Mouse (Mus musculus) kidney, embryonic 14.5 days (tissue): ENCODE results near the gene Slc7a5. TPM values are rescaled to one million over a fixed set of nuclear protein-coding genes. Genes with fewer than 3 reads are reported as not detected.

ENCODE experiments used
- ATAC-seq: fragments of 200-750 bp; cut with Nextera tagmentation; 2 replicates; pipeline ENCODE4 v1.8.0; 2017; ENCODE audit warnings: moderate number of reproducible peaks, mild to moderate bottlenecking, moderate TSS enrichment, moderate library complexity; ENCODE audit not compliant: low FRiP score, low TSS enrichment
- H3K27ac ChIP-seq: fragments of 300-500 bp; sonication (generic); 2 replicates; pipeline ENCODE4 v1.5.1; 2014; ENCODE audit warnings: low read depth, mild to moderate bottlenecking, low read length, moderate library complexity, mixed read lengths
- H3K27me3 ChIP-seq: fragments of 300-500 bp; sonication (generic); 2 replicates; pipeline ENCODE4 v1.6.1; 2014; ENCODE audit warnings: mild to moderate bottlenecking, low read length; ENCODE audit not compliant: control insufficient read depth, insufficient read depth
- H3K36me3 ChIP-seq: fragments of 300-500 bp; sonication (generic); 2 replicates; pipeline ENCODE4 v1.6.1; 2014; ENCODE audit warnings: low read length, mixed read lengths; ENCODE audit not compliant: control insufficient read depth, insufficient read depth
- H3K4me1 ChIP-seq: fragments of 300-500 bp; sonication (generic); 2 replicates; pipeline ENCODE4 v1.6.1; 2014; ENCODE audit warnings: low read length, mixed read lengths; ENCODE audit not compliant: control insufficient read depth, insufficient read depth
- H3K4me2 ChIP-seq: fragments of 300-500 bp; sonication (generic); replicated peaks from 2 replicates; pipeline ENCODE4 v1.6.1; 2014; ENCODE audit warnings: low read depth, mild to moderate bottlenecking, low read length
- H3K4me3 ChIP-seq: fragments of 300-500 bp; sonication (generic); 2 replicates; pipeline ENCODE4 v1.5.1; 2014; ENCODE audit warnings: mild to moderate bottlenecking, low read length
- H3K9ac ChIP-seq: fragments of 300-500 bp; sonication (generic); 2 replicates; pipeline ENCODE4 v1.6.1; 2014; ENCODE audit warnings: low read depth, mild to moderate bottlenecking, low read length, moderate library complexity
- H3K9me3 ChIP-seq: fragments of 300-500 bp; sonication (generic); 2 replicates; pipeline ENCODE4 v1.6.1; 2016; ENCODE audit warnings: low read length; ENCODE audit not compliant: control insufficient read depth
- WGBS: fragments of 180-500 bp; shearing (Covaris S2); extraction: QIAGEN DNeasy Blood & Tissue Kit; methylation state at CpG from one replicate; pipeline ENCODE4 v1.1.7; 2014; 5-methylcytosine and 5-hydroxymethylcytosine counted together
- polyA plus RNA-seq: library from polyadenylated mRNA; unstranded; fragments of >200 nt; fragmentation: Nextera tagmentation; extraction: Ambion mirVana; gene quantifications from 2 replicates; pipeline ENCODE4 v1.2.1, GENCODE M21; 2014

Gene Slc7a5
- polyA plus RNA-seq, 1 experiment from 2014 or later, result 25.9 TPM

DNA sequence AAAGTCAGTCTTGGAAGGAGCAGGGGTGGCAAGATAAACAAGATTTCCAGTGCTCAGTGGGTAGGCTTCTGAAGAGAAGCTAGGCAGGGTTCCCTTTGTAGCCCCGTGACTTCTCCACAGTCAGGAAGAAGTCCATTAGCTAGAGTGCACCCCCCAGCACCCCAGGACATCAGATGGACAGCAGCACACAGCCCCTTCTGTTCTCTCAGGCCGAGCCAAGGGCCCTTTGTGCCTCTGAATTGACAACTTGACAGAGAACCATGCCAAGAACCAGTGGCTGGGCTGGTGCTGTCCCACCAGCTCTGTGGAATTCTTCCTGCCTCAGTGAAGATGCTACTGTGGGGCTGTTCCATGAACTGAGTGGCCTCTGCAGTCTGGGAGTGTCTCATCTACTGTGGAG, 49.7 kb downstream of the Slc7a5 start:
- no peak overlapping the region for H3K4me3 ChIP-seq
- no peaks in the 10 kb centered on the region for H3K27me3 ChIP-seq
- 57% methylated on average over 2 of the region's 2 CpGs for whole genome bisulfite sequencing
- H3K4me2 ChIP-seq, result no peak overlapping the region
- no peaks in the 10 kb centered on the region for H3K36me3 ChIP-seq
- no peak overlapping the region for H3K9ac ChIP-seq
- H3K4me1 ChIP-seq, result no peaks in the 10 kb centered on the region
- no peaks in the 10 kb centered on the region for H3K9me3 ChIP-seq
- H3K27ac ChIP-seq, result no peak overlapping the region
- ATAC-seq, result no peak

DNA sequence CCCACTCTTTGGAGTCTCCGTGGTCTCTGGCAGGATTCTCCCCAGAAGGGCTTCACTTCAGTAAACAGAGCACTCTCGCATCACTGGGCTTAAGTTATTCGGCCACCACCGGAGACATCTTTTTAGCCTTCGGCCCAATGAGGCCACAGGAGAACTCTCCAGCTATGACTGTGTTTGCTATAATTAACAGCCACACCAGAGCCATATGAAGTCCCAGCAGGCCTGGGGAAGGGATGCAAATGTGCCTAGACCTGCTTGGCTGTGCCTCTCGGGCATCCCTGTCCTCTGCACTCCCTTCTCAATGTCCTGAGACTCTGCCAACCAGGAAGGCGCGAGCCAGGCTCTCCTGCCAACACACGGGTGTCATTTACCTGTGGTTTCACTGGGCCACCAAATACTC, 50.2 kb downstream of the Slc7a5 start:
- Histone ChIP-seq H3K9me3 (no peaks in the 10 kb centered on the region), H3K4me1 (no peaks in the 10 kb centered on the region), H3K27me3 (no peaks in the 10 kb centered on the region), H3K9ac (no peak overlapping the region), H3K4me2 (no peak overlapping the region), H3K36me3 (no peaks in the 10 kb centered on the region), H3K27ac (no peak overlapping the region), H3K4me3 (no peak overlapping the region)
- WGBS, result 51% methylated on average over 9 of the region's 9 CpGs
- ATAC-seq, result peak; percentile 25; the same call in 1 of the 2 replicates

DNA sequence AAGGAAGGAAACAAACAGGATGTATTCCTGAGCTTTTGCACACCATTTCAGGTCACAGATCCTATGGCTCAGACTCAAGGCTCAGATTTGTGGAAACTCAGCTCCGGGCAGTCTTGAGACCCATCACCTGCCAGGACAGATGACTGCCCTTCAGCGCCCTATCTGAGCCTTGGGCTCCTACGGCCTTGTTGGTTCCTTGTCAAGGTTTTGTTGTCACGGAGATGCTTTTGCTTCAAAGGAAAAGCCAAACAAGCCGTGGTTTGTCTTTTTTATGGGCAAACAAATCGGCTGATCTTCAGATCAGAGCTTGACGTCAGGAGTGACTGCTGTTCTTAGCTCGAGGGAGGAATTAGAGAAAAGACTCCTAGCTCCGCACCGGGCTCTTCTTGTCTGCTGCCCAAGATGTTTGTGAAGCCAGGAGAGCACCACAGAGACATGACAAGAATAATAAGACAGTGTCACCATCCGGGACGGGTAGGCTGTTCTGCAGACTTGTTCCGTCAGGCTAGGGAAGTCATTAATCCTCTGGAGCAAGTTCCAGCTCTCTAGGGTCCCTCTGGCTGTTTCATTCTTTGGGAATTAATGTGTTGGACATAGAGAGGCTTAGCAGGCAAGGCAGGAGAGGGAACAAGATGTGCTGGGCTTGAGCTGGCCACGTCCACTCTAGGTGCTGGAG, 51.3 kb downstream of the Slc7a5 start:
- H3K36me3 ChIP-seq, result no peaks in the 10 kb centered on the region
- H3K27ac ChIP-seq, result no peak overlapping the region
- H3K4me1 ChIP-seq, result no peaks in the 10 kb centered on the region
- no peak overlapping the region for H3K9ac ChIP-seq
- H3K27me3 ChIP-seq, result no peaks in the 10 kb centered on the region
- H3K9me3 ChIP-seq, result no peaks in the 10 kb centered on the region
- no peak for ATAC-seq
- H3K4me2 ChIP-seq, result no peak overlapping the region
- 69% methylated on average over 14 of the region's 14 CpGs for WGBS
- no peak overlapping the region for H3K4me3 ChIP-seq

DNA sequence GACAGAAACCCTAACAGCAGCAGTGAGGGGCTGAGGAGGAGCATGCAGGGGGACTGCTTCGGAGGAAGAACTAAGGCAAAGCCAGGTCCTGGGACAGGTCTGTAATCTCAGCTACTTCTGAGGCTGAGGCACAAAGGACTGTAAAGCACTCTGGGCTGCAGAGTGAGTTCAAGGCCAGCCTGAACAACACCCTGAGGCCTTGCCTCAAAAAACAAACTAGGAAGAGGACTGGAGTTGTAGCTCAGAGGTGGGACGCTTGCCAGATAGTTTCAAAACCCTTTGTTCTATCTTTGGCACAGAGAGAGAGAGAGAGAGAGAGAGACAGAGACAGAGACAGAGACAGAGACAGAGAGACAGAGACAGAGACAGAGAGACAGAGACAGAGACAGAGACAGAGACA, 53.9 kb downstream of the Slc7a5 start:
- no peak overlapping the region for H3K4me2 ChIP-seq
- no peak overlapping the region for H3K27ac ChIP-seq
- H3K9ac ChIP-seq, result no peak overlapping the region
- no peaks in the 10 kb centered on the region for H3K27me3 ChIP-seq
- H3K9me3 ChIP-seq, result no peaks in the 10 kb centered on the region
- 84% methylated on average over 2 of the region's 2 CpGs for WGBS
- no peak for ATAC-seq
- peaks cover 5% of the 10 kb centered on the region for H3K4me1 ChIP-seq
- H3K36me3 ChIP-seq, result no peaks in the 10 kb centered on the region
- H3K4me3 ChIP-seq, result no peak overlapping the region

DNA sequence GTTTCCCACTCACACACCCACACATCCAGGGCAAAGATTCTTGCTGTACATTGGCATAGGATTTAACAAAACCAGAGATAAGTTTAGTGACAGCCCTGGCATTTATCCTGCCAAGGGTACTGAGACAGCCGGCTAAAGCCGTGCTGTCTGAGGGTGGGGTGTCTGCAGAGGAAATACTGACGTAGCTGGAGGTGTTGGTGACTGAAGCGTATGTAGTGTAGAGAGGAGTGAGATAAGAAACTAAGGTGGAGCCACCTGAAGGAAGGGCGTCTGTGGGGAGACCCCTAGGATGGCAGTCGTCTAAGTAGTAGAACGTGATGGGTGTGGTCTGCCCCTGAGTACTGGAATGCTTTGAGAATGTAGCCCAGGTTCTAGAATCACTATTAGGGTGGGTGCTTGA, 55.0 kb downstream of the Slc7a5 start:
- Histone ChIP-seq H3K36me3 (no peaks in the 10 kb centered on the region), H3K4me1 (peaks cover 5% of the 10 kb centered on the region), H3K4me3 (no peak overlapping the region), H3K9ac (no peak overlapping the region), H3K9me3 (no peaks in the 10 kb centered on the region), H3K4me2 (no peak overlapping the region), H3K27me3 (no peaks in the 10 kb centered on the region), H3K27ac (no peak overlapping the region)
- ATAC-seq, result no peak
- 59% methylated on average over 7 of the region's 7 CpGs for WGBS

DNA sequence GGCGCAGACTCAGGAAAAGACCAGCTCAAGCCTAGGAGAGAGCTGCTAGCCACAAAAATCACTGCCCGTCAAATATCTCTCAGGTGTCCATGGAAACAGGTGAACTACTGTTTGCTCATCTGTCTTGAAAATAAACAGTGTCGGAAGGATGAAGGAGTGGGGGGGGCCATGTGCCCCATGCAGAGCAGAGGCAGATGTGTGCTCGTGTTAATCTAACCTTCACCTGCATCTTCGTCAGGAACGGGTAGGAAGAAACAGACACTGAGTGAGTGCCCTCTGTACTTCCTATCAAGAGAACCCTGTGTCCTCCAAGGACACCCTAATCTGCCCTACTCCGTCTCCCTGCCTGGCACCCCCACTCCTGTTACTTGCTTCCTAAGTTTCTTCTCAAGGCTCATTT, 55.8 kb downstream of the Slc7a5 start:
- no peak for ATAC-seq
- Histone ChIP-seq H3K4me2 (no peak overlapping the region), H3K9me3 (no peaks in the 10 kb centered on the region), H3K4me1 (peaks cover 5% of the 10 kb centered on the region), H3K9ac (no peak overlapping the region), H3K4me3 (no peak overlapping the region), H3K36me3 (no peaks in the 10 kb centered on the region), H3K27me3 (no peaks in the 10 kb centered on the region), H3K27ac (no peak overlapping the region)
- WGBS, result 72% methylated on average over 7 of the region's 7 CpGs

DNA sequence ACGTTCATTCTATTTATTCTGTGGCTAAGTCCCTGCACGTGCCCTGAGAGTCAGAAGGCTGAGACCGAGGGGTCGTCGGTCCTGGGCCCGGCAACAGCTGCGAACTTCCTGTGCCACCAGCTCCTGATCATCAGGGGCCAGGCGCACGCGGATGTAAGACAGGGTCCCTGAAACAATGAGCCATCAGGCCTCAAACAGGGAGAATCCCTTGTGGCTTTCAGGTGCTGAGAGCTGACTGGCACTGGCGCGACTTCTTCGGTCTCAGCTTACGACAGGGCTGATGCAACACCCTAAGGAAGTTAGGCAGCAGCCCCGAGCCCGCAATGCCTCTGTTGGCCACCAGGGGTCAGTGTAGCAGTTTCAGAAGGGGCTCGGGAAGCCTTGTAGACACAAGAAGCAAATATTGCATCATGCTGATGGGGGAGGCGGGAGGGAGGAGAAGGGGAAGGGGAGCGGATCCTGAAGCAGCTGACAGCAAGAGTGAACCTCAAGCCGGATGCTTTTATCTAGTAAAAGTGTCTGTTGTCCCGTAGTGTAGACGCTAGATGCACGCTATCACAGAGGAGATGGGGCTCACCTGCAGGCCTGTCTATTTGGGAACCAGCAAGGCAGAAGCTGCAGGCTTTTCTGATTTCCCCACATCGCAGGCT, 56.5 kb downstream of the Slc7a5 start:
- Histone ChIP-seq H3K36me3 (no peaks in the 10 kb centered on the region), H3K9me3 (no peaks in the 10 kb centered on the region), H3K4me1 (peaks cover 5% of the 10 kb centered on the region), H3K27me3 (no peaks in the 10 kb centered on the region), H3K4me3 (peak overlapping the region; percentile 24), H3K4me2 (peak overlapping the region; percentile 49), H3K9ac (no peak overlapping the region; the same call in 1 of the 2 replicates), H3K27ac (no peak overlapping the region)
- 6% methylated on average over 24 of the region's 24 CpGs for WGBS
- peak; percentile 85 for ATAC-seq

DNA sequence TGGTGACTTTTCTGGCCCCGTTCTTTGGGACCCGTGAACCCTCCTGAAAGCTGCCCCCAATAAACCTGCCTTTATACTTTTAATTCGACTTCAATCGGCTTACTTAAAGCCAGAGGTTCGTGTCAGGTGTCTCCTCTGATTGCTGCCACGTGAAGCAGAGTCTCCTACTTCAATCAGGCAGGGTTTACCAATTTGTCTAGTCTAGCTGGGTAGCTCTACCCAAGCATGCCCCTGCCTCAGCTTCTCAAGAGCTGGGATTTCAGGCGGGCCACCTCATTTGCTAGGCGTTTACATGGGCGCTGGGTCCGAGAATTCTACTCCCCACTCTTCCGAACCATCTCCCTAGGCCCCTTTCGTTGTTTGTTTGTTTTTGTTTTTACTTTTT, 57.1 kb downstream of the Slc7a5 start:
- H3K9me3 ChIP-seq, result no peaks in the 10 kb centered on the region
- H3K4me3 ChIP-seq, result peak overlapping the region; percentile 24
- H3K9ac ChIP-seq, result no peak overlapping the region
- no peak overlapping the region for H3K27ac ChIP-seq
- ATAC-seq, result no peak; the same call in 1 of the 2 replicates
- H3K36me3 ChIP-seq, result no peaks in the 10 kb centered on the region
- peaks cover 5% of the 10 kb centered on the region for H3K4me1 ChIP-seq
- H3K27me3 ChIP-seq, result no peaks in the 10 kb centered on the region
- H3K4me2 ChIP-seq, result peak overlapping the region; percentile 49
- 44% methylated on average over 12 of the region's 12 CpGs for WGBS

DNA sequence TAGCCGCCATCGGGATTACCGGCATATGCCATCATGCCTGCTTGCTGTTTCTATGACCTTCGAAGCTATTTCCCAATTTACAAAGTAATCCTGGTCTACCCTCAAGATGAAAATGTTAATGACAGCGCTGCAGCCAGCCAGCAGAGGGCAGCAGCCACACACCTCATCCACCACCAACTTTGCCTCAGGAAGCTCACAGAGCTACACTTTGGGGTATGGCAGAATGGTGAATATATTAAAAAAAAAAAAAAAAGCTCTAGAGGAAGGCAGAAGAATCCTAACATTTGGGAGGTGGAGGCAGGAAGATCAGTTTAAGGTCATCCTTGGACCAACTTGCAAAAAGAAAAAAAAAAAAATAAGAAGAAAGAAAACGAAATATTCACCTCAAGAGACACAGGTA, 57.5 kb downstream of the Slc7a5 start:
- Histone ChIP-seq H3K9ac (no peak overlapping the region), H3K4me3 (no peak overlapping the region), H3K36me3 (no peaks in the 10 kb centered on the region), H3K27me3 (no peaks in the 10 kb centered on the region), H3K27ac (no peak overlapping the region), H3K4me2 (no peak overlapping the region), H3K4me1 (peaks cover 5% of the 10 kb centered on the region), H3K9me3 (no peaks in the 10 kb centered on the region)
- WGBS, result 11% methylated on average over 6 of the region's 6 CpGs
- ATAC-seq, result 0 out of 2 replicates have a peak, but pooled peaks have one; percentile 36
